16 mouse cellular contexts compared by ENCODE assay signal in genomic region chr8:124052568-124052967, GRCm38 (mm10). TPM values are rescaled to one million over a fixed set of nuclear protein-coding genes. Genes with fewer than 3 reads are reported as not detected.
A peak's percentile ranks its signal among the peaks of the same experiment; 100 is the strongest.
DNase-seq lines count a peak whose midpoint lies in the region; ATAC-seq and TF ChIP-seq lines count a peak whose summit lies in the region.
"Had no signal": no experiment of that assay in that cellular context is flagged by ENCODE, and none has a peak within 500 bp of the region (broad histone marks: within the 10 kb centered on the region; RNA-seq: fewer than 3 reads in every experiment).

No protein-coding gene starts in this region.

- no peak for TF ChIP-seq CTCF in stomach, postnatal 0 days (IDR thresholded peaks at IDR 0.05; ENCODE audit: low read depth)

- 0 out of 2 replicates have a peak, but pooled peaks cover 8% of the 10 kb centered on the region for H3K4me1 ChIP-seq in hindbrain, embryonic 10.5 days (replicated peaks)
- H3K4me1 ChIP-seq in hindbrain, embryonic 14.5 days (replicated peaks; ENCODE audit: control insufficient read depth, insufficient read depth, low read length), result no peaks in the 10 kb centered on the region
- peaks cover 8% of the 10 kb centered on the region for H3K4me1 ChIP-seq in liver, embryonic 13.5 days (replicated peaks)
- H3K4me1 ChIP-seq in liver, embryonic 11.5 days (replicated peaks; ENCODE audit: control insufficient read depth, insufficient read depth, low read length), result 0 out of 2 replicates have a peak, but pooled peaks cover 3% of the 10 kb centered on the region
- no peaks in the 10 kb centered on the region for H3K4me1 ChIP-seq in stomach, embryonic 14.5 days (ENCODE audit: control insufficient read depth, insufficient read depth, low read length)
- H3K4me1 ChIP-seq in stomach, postnatal 0 days (replicated peaks; ENCODE audit: control insufficient read depth, insufficient read depth), result no peaks in the 10 kb centered on the region
- H3K4me1 ChIP-seq: embryonic facial prominence, embryonic 12.5 days; embryonic facial prominence, embryonic 15.5 days; heart, embryonic 15.5 days; hindbrain, embryonic 15.5 days had no signal

- peaks cover 20% of the 10 kb centered on the region for H3K36me3 ChIP-seq in hindbrain, embryonic 10.5 days
- peaks cover 17% of the 10 kb centered on the region for H3K36me3 ChIP-seq in hindbrain, embryonic 14.5 days (replicated peaks; ENCODE audit: control insufficient read depth, insufficient read depth)
- peaks cover 24% of the 10 kb centered on the region for H3K36me3 ChIP-seq in liver, embryonic 13.5 days
- peaks cover 2% of the 10 kb centered on the region; the same call in 1 of the 2 replicates for H3K36me3 ChIP-seq in liver, embryonic 11.5 days (ENCODE audit: control insufficient read depth, insufficient read depth, low read length)
- H3K36me3 ChIP-seq in stomach, embryonic 14.5 days (ENCODE audit: control insufficient read depth, insufficient read depth, low read length), result peaks cover 1% of the 10 kb centered on the region
- no peaks in the 10 kb centered on the region for H3K36me3 ChIP-seq in stomach, postnatal 0 days (ENCODE audit: control insufficient read depth, insufficient read depth, low read length)

- no peak for DNase-seq in hindbrain, embryonic 10.5 days (ENCODE audit: low spot score)
- no peak for DNase-seq in hindbrain, embryonic 14.5 days (ENCODE audit: low spot score)
- DNase-seq in liver, embryonic 13.5 days, result no peak
- DNase-seq in liver, embryonic 11.5 days (ENCODE audit: low spot score), result no peak
- DNase-seq in stomach, postnatal 0 days (ENCODE audit: low spot score), result peak; percentile 22
- DNase-seq in frontal cortex, postnatal 36 days (ENCODE audit: low spot score in 2 of 2), result no peak

- WGBS in hindbrain, embryonic 10.5 days, result 57% methylated on average over 4 of the region's 4 CpGs
- WGBS in hindbrain, embryonic 14.5 days, result 73% methylated on average over 4 of the region's 4 CpGs
- WGBS in liver, embryonic 13.5 days (ENCODE audit: insufficient replicate concordance), result 56% methylated on average over 4 of the region's 4 CpGs
- WGBS in liver, embryonic 11.5 days, result 67% methylated on average over 4 of the region's 4 CpGs
- 45% methylated on average over 4 of the region's 4 CpGs for WGBS in stomach, embryonic 14.5 days
- 44% methylated on average over 4 of the region's 4 CpGs for WGBS in stomach, postnatal 0 days

- H3K9ac ChIP-seq in hindbrain, embryonic 14.5 days, result no peak overlapping the region
- no peak overlapping the region for H3K9ac ChIP-seq in liver, embryonic 13.5 days
- H3K9ac ChIP-seq in liver, embryonic 11.5 days (ENCODE audit: low read depth, low read length), result no peak overlapping the region
- 0 out of 2 replicates have a peak overlapping the region, but pooled peaks have one; percentile 19 for H3K9ac ChIP-seq in stomach, embryonic 14.5 days (replicated peaks; ENCODE audit: low read depth, low read length)
- H3K9ac ChIP-seq in stomach, postnatal 0 days (ENCODE audit: low read length), result no peak overlapping the region
- H3K9ac ChIP-seq: embryonic facial prominence, embryonic 12.5 days; embryonic facial prominence, embryonic 15.5 days; forebrain, postnatal 0 days; heart, embryonic 12.5 days; heart, embryonic 15.5 days; hindbrain, embryonic 15.5 days had no signal

- no peak; the same call in 1 of the 2 replicates for ATAC-seq in hindbrain, embryonic 14.5 days (ENCODE audit: low FRiP score)
- 0 out of 2 replicates have a peak, but pooled peaks have one; percentile 29 for ATAC-seq in liver, embryonic 13.5 days (ENCODE audit: low read depth)
- ATAC-seq in liver, embryonic 11.5 days (replicated peaks; ENCODE audit: low FRiP score), result no peak
- ATAC-seq in stomach, embryonic 14.5 days (ENCODE audit: insufficient number of reproducible peaks, insufficient read depth, low FRiP score, low read depth), result no peak
- ATAC-seq in stomach, postnatal 0 days (ENCODE audit: low FRiP score, low TSS enrichment), result no peak; the same call in 1 of the 2 replicates
- ATAC-seq: Patski had no signal

- no peaks in the 10 kb centered on the region for H3K27me3 ChIP-seq in hindbrain, embryonic 10.5 days (ENCODE audit: insufficient read depth, poor library complexity, severe bottlenecking)
- H3K27me3 ChIP-seq in hindbrain, embryonic 14.5 days (ENCODE audit: control insufficient read depth, insufficient read depth, low read length), result no peaks in the 10 kb centered on the region
- no peaks in the 10 kb centered on the region for H3K27me3 ChIP-seq in liver, embryonic 13.5 days
- H3K27me3 ChIP-seq in liver, embryonic 11.5 days (replicated peaks; ENCODE audit: control insufficient read depth, insufficient read depth, low read length), result no peaks in the 10 kb centered on the region
- H3K27me3 ChIP-seq in stomach, embryonic 14.5 days (ENCODE audit: control insufficient read depth, insufficient read depth, low read length), result no peaks in the 10 kb centered on the region
- no peaks in the 10 kb centered on the region for H3K27me3 ChIP-seq in stomach, postnatal 0 days (ENCODE audit: control insufficient read depth, insufficient read depth, low read length)
- H3K27me3 ChIP-seq: CH12.LX; embryonic facial prominence, embryonic 12.5 days; embryonic facial prominence, embryonic 15.5 days; hindbrain, embryonic 15.5 days; Patski had no signal

- TF ChIP-seq EP300 in stomach, postnatal 0 days (optimal IDR thresholded peaks at IDR 0.05), result no peak

- no peak overlapping the region for H3K4me2 ChIP-seq in hindbrain, embryonic 14.5 days (replicated peaks)
- no peak overlapping the region for H3K4me2 ChIP-seq in liver, embryonic 13.5 days
- no peak overlapping the region for H3K4me2 ChIP-seq in liver, embryonic 11.5 days
- no peak overlapping the region for H3K4me2 ChIP-seq in stomach, embryonic 14.5 days (replicated peaks; ENCODE audit: low read depth, low read length)
- no peak overlapping the region for H3K4me2 ChIP-seq in stomach, postnatal 0 days (replicated peaks; ENCODE audit: low read depth)
- H3K4me2 ChIP-seq: embryonic facial prominence, embryonic 12.5 days; embryonic facial prominence, embryonic 15.5 days; heart, embryonic 12.5 days; heart, embryonic 15.5 days; hindbrain, embryonic 15.5 days had no signal

- no peaks in the 10 kb centered on the region for H3K9me3 ChIP-seq in hindbrain, embryonic 10.5 days
- H3K9me3 ChIP-seq in hindbrain, embryonic 14.5 days (ENCODE audit: control insufficient read depth, low read length), result no peaks in the 10 kb centered on the region
- H3K9me3 ChIP-seq in liver, embryonic 13.5 days (replicated peaks), result no peaks in the 10 kb centered on the region
- no peaks in the 10 kb centered on the region for H3K9me3 ChIP-seq in liver, embryonic 11.5 days (ENCODE audit: control insufficient read depth, low read length)
- no peaks in the 10 kb centered on the region for H3K9me3 ChIP-seq in stomach, embryonic 14.5 days (ENCODE audit: control insufficient read depth, low read depth, low read length)
- no peaks in the 10 kb centered on the region for H3K9me3 ChIP-seq in stomach, postnatal 0 days (ENCODE audit: control insufficient read depth, low read length)
- H3K9me3 ChIP-seq: embryonic facial prominence, embryonic 12.5 days; embryonic facial prominence, embryonic 15.5 days; G1E; heart, embryonic 12.5 days; heart, embryonic 15.5 days; hindbrain, embryonic 15.5 days had no signal

- H3K4me3 ChIP-seq in hindbrain, embryonic 10.5 days, result no peak overlapping the region
- H3K4me3 ChIP-seq in hindbrain, embryonic 14.5 days (replicated peaks; ENCODE audit: low read length), result no peak overlapping the region
- no peak overlapping the region for H3K4me3 ChIP-seq in liver, embryonic 13.5 days (replicated peaks)
- H3K4me3 ChIP-seq in liver, embryonic 11.5 days (ENCODE audit: low read depth, low read length), result no peak overlapping the region
- no peak overlapping the region for H3K4me3 ChIP-seq in stomach, embryonic 14.5 days (ENCODE audit: low read depth, low read length)
- H3K4me3 ChIP-seq in stomach, postnatal 0 days (ENCODE audit: low read depth, low read length), result no peak overlapping the region
- H3K4me3 ChIP-seq: embryonic facial prominence, embryonic 12.5 days; embryonic facial prominence, embryonic 15.5 days; heart, embryonic 12.5 days; heart, embryonic 15.5 days; hindbrain, embryonic 15.5 days had no signal

- 0 out of 2 replicates have a peak overlapping the region, but pooled peaks have one; percentile 23 for H3K27ac ChIP-seq in hindbrain, embryonic 10.5 days
- H3K27ac ChIP-seq in hindbrain, embryonic 14.5 days, result no peak overlapping the region
- H3K27ac ChIP-seq in liver, embryonic 13.5 days, result no peak overlapping the region
- H3K27ac ChIP-seq in liver, embryonic 11.5 days (ENCODE audit: low read depth, low read length), result no peak overlapping the region
- H3K27ac ChIP-seq in stomach, embryonic 14.5 days (ENCODE audit: low read length), result no peak overlapping the region
- H3K27ac ChIP-seq in stomach, postnatal 0 days (replicated peaks), result no peak overlapping the region
- H3K27ac ChIP-seq: embryonic facial prominence, embryonic 12.5 days; embryonic facial prominence, embryonic 15.5 days; heart, embryonic 15.5 days; hindbrain, embryonic 15.5 days had no signal

RNA-seq across cellular contexts. Expression of gene Urb2, which starts 31.3 kb away (rescaled TPM):
- 6.8 and 7.1 TPM in 2 replicates for polyA plus RNA-seq in hindbrain, embryonic 10.5 days (2016; fragmentation: Nextera tagmentation; extraction: Ambion mirVana)
- polyA plus RNA-seq in hindbrain, embryonic 14.5 days (2014; fragmentation: Nextera tagmentation; extraction: Ambion mirVana), result 4.9 and 5.5 TPM in 2 replicates
- polyA plus RNA-seq in liver, embryonic 13.5 days (2015; fragmentation: Nextera tagmentation; extraction: Ambion mirVana), result 2.5 and 4.0 TPM in 2 replicates
- polyA plus RNA-seq in liver, embryonic 11.5 days (2014; fragmentation: Nextera tagmentation; extraction: Ambion mirVana), result 11.0 and 13.7 TPM in 2 replicates
- polyA plus RNA-seq in stomach, embryonic 14.5 days (2014; fragmentation: Nextera tagmentation; extraction: Ambion mirVana), result 7.3 and 8.0 TPM in 2 replicates
- polyA plus RNA-seq in stomach, postnatal 0 days (2015; fragmentation: Nextera tagmentation; extraction: Ambion mirVana), result 1.2 and 1.6 TPM in 2 replicates

RNA-seq across cellular contexts. Expression of gene Taf5l, which starts 31.4 kb away (rescaled TPM):
- 37.8 and 40.2 TPM in 2 replicates for polyA plus RNA-seq in hindbrain, embryonic 10.5 days (2016; fragmentation: Nextera tagmentation; extraction: Ambion mirVana)
- polyA plus RNA-seq in hindbrain, embryonic 14.5 days (2014; fragmentation: Nextera tagmentation; extraction: Ambion mirVana), result 24.2 and 25.7 TPM in 2 replicates
- polyA plus RNA-seq in liver, embryonic 13.5 days (2015; fragmentation: Nextera tagmentation; extraction: Ambion mirVana), result 28.6 and 29.9 TPM in 2 replicates
- 62.5 and 67.4 TPM in 2 replicates for polyA plus RNA-seq in liver, embryonic 11.5 days (2014; fragmentation: Nextera tagmentation; extraction: Ambion mirVana)
- polyA plus RNA-seq in stomach, embryonic 14.5 days (2014; fragmentation: Nextera tagmentation; extraction: Ambion mirVana), result 43.8 and 50.4 TPM in 2 replicates
- polyA plus RNA-seq in stomach, postnatal 0 days (2015; fragmentation: Nextera tagmentation; extraction: Ambion mirVana), result 18.0 and 21.0 TPM in 2 replicates
